In genomic region chr17:84626857-84627305, GRCm38 (mm10) we compare ENCODE assay signal across 9 mouse cellular contexts. TPM values are rescaled to one million over a fixed set of nuclear protein-coding genes. Genes with fewer than 3 reads are reported as not detected.
A peak's percentile ranks its signal among the peaks of the same experiment; 100 is the strongest.
DNase-seq lines count a peak whose midpoint lies in the region; ATAC-seq lines count a peak whose summit lies in the region.
"Had no signal": no experiment of that assay in that cellular context is flagged by ENCODE, and none has a peak within 500 bp of the region (broad histone marks: within the 10 kb centered on the region; RNA-seq: fewer than 3 reads in every experiment).

No protein-coding gene starts in this region.

- intact Hi-C loops in heart, postnatal 14 days (cut with DNase I) = loop anchor here (10.0 kb wide), 1 partner anchor 762 kb away; no protein-coding TSS in a partner anchor

- H3K27ac ChIP-seq in heart, embryonic 15.5 days = no peak overlapping the region; the same call in 1 of the 2 replicates
- peak overlapping the region; percentile 43 for H3K27ac ChIP-seq in embryonic facial prominence, embryonic 11.5 days (replicated peaks; ENCODE audit: low read depth, low read length)
- peak overlapping the region; percentile 51; the same call in 1 of the 2 replicates for H3K27ac ChIP-seq in kidney, embryonic 14.5 days (ENCODE audit: low read depth, low read length)

- peak overlapping the region; percentile 59; the same call in 1 of the 2 replicates for H3K9ac ChIP-seq in heart, embryonic 15.5 days
- peak overlapping the region; percentile 64 for H3K9ac ChIP-seq in embryonic facial prominence, embryonic 11.5 days (replicated peaks; ENCODE audit: low read length)
- peak overlapping the region; percentile 57 for H3K9ac ChIP-seq in kidney, embryonic 14.5 days (ENCODE audit: low read depth, low read length)

- no peaks in the 10 kb centered on the region for H3K27me3 ChIP-seq in heart, embryonic 15.5 days
- no peaks in the 10 kb centered on the region for H3K27me3 ChIP-seq in embryonic facial prominence, embryonic 11.5 days (ENCODE audit: control insufficient read depth, insufficient read depth, low read length)
- no peaks in the 10 kb centered on the region for H3K27me3 ChIP-seq in kidney, embryonic 14.5 days (ENCODE audit: control insufficient read depth, insufficient read depth, low read length)

- ATAC-seq in heart, embryonic 15.5 days (replicated peaks; ENCODE audit: insufficient number of reproducible peaks, insufficient read depth, low FRiP score, low read depth) = no peak
- peak; percentile 53 for ATAC-seq in embryonic facial prominence, embryonic 11.5 days (replicated peaks; ENCODE audit: insufficient number of reproducible peaks, low FRiP score, low TSS enrichment, low read depth)
- peak; percentile 65 for ATAC-seq in kidney, embryonic 14.5 days (ENCODE audit: low FRiP score, low TSS enrichment)

- no peaks in the 10 kb centered on the region for H3K9me3 ChIP-seq in heart, embryonic 15.5 days (replicated peaks)
- no peaks in the 10 kb centered on the region for H3K9me3 ChIP-seq in embryonic facial prominence, embryonic 11.5 days (replicated peaks; ENCODE audit: control insufficient read depth, low read length)
- H3K9me3 ChIP-seq in kidney, embryonic 14.5 days (ENCODE audit: control insufficient read depth, low read length) = no peaks in the 10 kb centered on the region

- H3K4me1 ChIP-seq in heart, embryonic 15.5 days (replicated peaks) = peaks cover 4% of the 10 kb centered on the region
- H3K4me1 ChIP-seq in embryonic facial prominence, embryonic 11.5 days (ENCODE audit: control insufficient read depth, insufficient read depth, low read length) = no peaks in the 10 kb centered on the region
- H3K4me1 ChIP-seq in kidney, embryonic 14.5 days (ENCODE audit: control insufficient read depth, insufficient read depth, low read length) = no peaks in the 10 kb centered on the region

- H3K36me3 ChIP-seq in heart, embryonic 15.5 days = no peaks in the 10 kb centered on the region
- H3K36me3 ChIP-seq in embryonic facial prominence, embryonic 11.5 days (replicated peaks; ENCODE audit: control insufficient read depth, insufficient read depth, low read depth, low read length) = no peaks in the 10 kb centered on the region
- no peaks in the 10 kb centered on the region for H3K36me3 ChIP-seq in kidney, embryonic 14.5 days (ENCODE audit: control insufficient read depth, insufficient read depth, low read length)

- peak overlapping the region; percentile 91 for H3K4me2 ChIP-seq in heart, embryonic 15.5 days
- peak overlapping the region; percentile 68 for H3K4me2 ChIP-seq in embryonic facial prominence, embryonic 11.5 days (ENCODE audit: low read depth, low read length)
- H3K4me2 ChIP-seq in kidney, embryonic 14.5 days (replicated peaks; ENCODE audit: low read depth, low read length) = peak overlapping the region; percentile 69

- WGBS in heart, embryonic 15.5 days = 31% methylated on average over 9 of the region's 9 CpGs
- WGBS in embryonic facial prominence, embryonic 11.5 days = 22% methylated on average over 9 of the region's 9 CpGs
- 17% methylated on average over 9 of the region's 9 CpGs for WGBS in kidney, embryonic 14.5 days

- H3K4me3 ChIP-seq in heart, embryonic 15.5 days = peak overlapping the region; percentile 79
- peak overlapping the region; percentile 57 for H3K4me3 ChIP-seq in embryonic facial prominence, embryonic 11.5 days (ENCODE audit: low read depth, low read length)
- peak overlapping the region; percentile 45 for H3K4me3 ChIP-seq in kidney, embryonic 14.5 days (ENCODE audit: low read length)

- DNase-seq in heart, postnatal 14 days = no peak
- peak; percentile 59 for DNase-seq in NIH3T3 (ENCODE audit: low read depth)
- DNase-seq in embryonic facial prominence, embryonic 11.5 days (ENCODE audit: low spot score) = peak; percentile 51
- peak; percentile 40 for DNase-seq in neural tube, embryonic 10.5 days (ENCODE audit: extremely low spot score, low spot score)
- no peak for DNase-seq in gastrocnemius, adult 18-20 months (ENCODE audit: low spot score)
- DNase-seq in adrenal gland, adult 2 months = no peak

RNA-seq across cellular contexts. Expression of gene Dync2li1, which starts 0.6 kb away (rescaled TPM):
- 12.3 and 13.5 TPM in 2 replicates for polyA plus RNA-seq in heart, embryonic 15.5 days (2015; fragmentation: Nextera tagmentation; extraction: Ambion mirVana)
- 1 to 10 TPM; 2.8 to 4.7 TPM for total RNA-seq in heart, postnatal 14 days (2021)
- 46.2 and 48.0 TPM in 2 replicates for polyA plus RNA-seq in embryonic facial prominence, embryonic 11.5 days (2014; fragmentation: Nextera tagmentation; extraction: Ambion mirVana)
- polyA plus RNA-seq in kidney, embryonic 14.5 days (2014; fragmentation: Nextera tagmentation; extraction: Ambion mirVana) = 48.7 and 57.3 TPM in 2 replicates
- total RNA-seq in gastrocnemius, adult 18-20 months (2021) = 1 to 10 TPM; 2.5 to 3.6 TPM
- 10 to 100 TPM; 19.1 to 40.9 TPM for total RNA-seq in adrenal gland, adult 2 months (2021)
- 0.52 and 0.88 TPM in 2 replicates for polyA plus RNA-seq in adrenal gland, adult 2 months (2012; rRNA removed)

RNA-seq across cellular contexts. Expression of gene Abcg8, which starts 49.2 kb away (rescaled TPM):
- polyA plus RNA-seq in heart, embryonic 15.5 days (2015; fragmentation: Nextera tagmentation; extraction: Ambion mirVana) = not detected in 2 replicates
- total RNA-seq in heart, postnatal 14 days (2021) = not detected
- polyA plus RNA-seq in embryonic facial prominence, embryonic 11.5 days (2014; fragmentation: Nextera tagmentation; extraction: Ambion mirVana) = 0.06 and 0.27 TPM in 2 replicates
- polyA plus RNA-seq in kidney, embryonic 14.5 days (2014; fragmentation: Nextera tagmentation; extraction: Ambion mirVana) = 0.35 and 0.43 TPM in 2 replicates
- not detected for total RNA-seq in gastrocnemius, adult 18-20 months (2021)
- under 1 TPM in 1 of 2 experiments, not detected in 1; 0.14 TPM for total RNA-seq in adrenal gland, adult 2 months (2021)
- polyA plus RNA-seq in adrenal gland, adult 2 months (2012; rRNA removed) = 0.09 TPM in 1 of 2 replicates, not detected in the other
- total RNA-seq: left cerebral cortex, postnatal 25 days had no signal

RNA-seq across cellular contexts. Expression of gene Abcg5, which starts 55.9 kb away (rescaled TPM):
- 0.19 TPM in 1 of 2 replicates, not detected in the other for polyA plus RNA-seq in heart, embryonic 15.5 days (2015; fragmentation: Nextera tagmentation; extraction: Ambion mirVana)
- total RNA-seq in heart, postnatal 14 days (2021) = not detected
- 2.5 and 2.6 TPM in 2 replicates for polyA plus RNA-seq in embryonic facial prominence, embryonic 11.5 days (2014; fragmentation: Nextera tagmentation; extraction: Ambion mirVana)
- polyA plus RNA-seq in kidney, embryonic 14.5 days (2014; fragmentation: Nextera tagmentation; extraction: Ambion mirVana) = 5.8 and 6.6 TPM in 2 replicates
- total RNA-seq in gastrocnemius, adult 18-20 months (2021) = not detected
- not detected for total RNA-seq in adrenal gland, adult 2 months (2021)
- 0.11 TPM in 1 of 2 replicates, not detected in the other for polyA plus RNA-seq in adrenal gland, adult 2 months (2012; rRNA removed)
- total RNA-seq: left cerebral cortex, postnatal 25 days had no signal

Comparison
In these comparisons a context has a peak if more than half of its experiments do, and no peak if none do; other contexts are left out.
1. DNase-seq: peak in NIH3T3 (single experiment), embryonic facial prominence, embryonic 11.5 days (single experiment) and neural tube, embryonic 10.5 days (single experiment); none in heart, postnatal 14 days (0 of 2), gastrocnemius, adult 18-20 months (single experiment) and adrenal gland, adult 2 months (single experiment).
2. Peak in every context shown above with its lines, with median percentiles within 50 percentile points of each other: H3K4me2 ChIP-seq, H3K4me3 ChIP-seq and H3K9ac ChIP-seq.